Mouse (Mus musculus) stomach, embryonic 15.5 days (tissue): Measurements from ENCODE around the gene Pramel7. TPM values are rescaled to one million over a fixed set of nuclear protein-coding genes. Genes with fewer than 3 reads are reported as not detected.

Experiments used
- ATAC-seq: fragments of 200-750 bp; cut with Nextera tagmentation; 2 replicates; pipeline ENCODE4 v1.8.0; 2017; ENCODE audit warnings: low read depth, moderate number of reproducible peaks, moderate TSS enrichment; ENCODE audit not compliant: insufficient read depth, low FRiP score
- H3K27ac ChIP-seq: fragments of 300-500 bp; sonication (generic); 2 replicates; pipeline ENCODE4 v1.5.1; 2015; ENCODE audit warnings: mild to moderate bottlenecking, inconsistent platforms
- H3K27me3 ChIP-seq: fragments of 300-500 bp; sonication (generic); replicated peaks from 2 replicates; pipeline ENCODE4 v1.6.1; 2015; ENCODE audit warnings: inconsistent platforms
- H3K36me3 ChIP-seq: fragments of 300-500 bp; sonication (generic); 2 replicates; pipeline ENCODE4 v1.6.1; 2015; ENCODE audit warnings: inconsistent platforms
- H3K4me1 ChIP-seq: fragments of 300-500 bp; sonication (generic); 2 replicates; pipeline ENCODE4 v1.6.1; 2015; ENCODE audit warnings: inconsistent platforms
- H3K4me2 ChIP-seq: fragments of 300-500 bp; sonication (generic); 2 replicates; pipeline ENCODE4 v1.6.1; 2015; ENCODE audit warnings: mild to moderate bottlenecking, inconsistent platforms
- H3K4me3 ChIP-seq: fragments of 300-500 bp; sonication (generic); replicated peaks from 2 replicates; pipeline ENCODE4 v1.5.1; 2015; ENCODE audit warnings: inconsistent platforms
- H3K9ac ChIP-seq: fragments of 300-500 bp; sonication (generic); 2 replicates; pipeline ENCODE4 v1.6.1; 2015; ENCODE audit warnings: inconsistent platforms
- H3K9me3 ChIP-seq: fragments of 300-500 bp; sonication (generic); 2 replicates; pipeline ENCODE4 v1.6.1; 2016; ENCODE audit warnings: inconsistent platforms
- WGBS: fragments of 180-500 bp; shearing (Covaris S2); methylation state at CpG from one replicate; pipeline ENCODE4 v1.1.7; 2015; 5-methylcytosine and 5-hydroxymethylcytosine counted together
- polyA plus RNA-seq: library from polyadenylated mRNA; unstranded; fragments of >200 nt; fragmentation: Nextera tagmentation; extraction: Ambion mirVana; gene quantifications from 2 replicates; pipeline ENCODE4 v1.2.1, GENCODE M21; 2015

Gene Pramel7
- polyA plus RNA-seq, 1 experiment from 2014 or later: not detected

DNA sequence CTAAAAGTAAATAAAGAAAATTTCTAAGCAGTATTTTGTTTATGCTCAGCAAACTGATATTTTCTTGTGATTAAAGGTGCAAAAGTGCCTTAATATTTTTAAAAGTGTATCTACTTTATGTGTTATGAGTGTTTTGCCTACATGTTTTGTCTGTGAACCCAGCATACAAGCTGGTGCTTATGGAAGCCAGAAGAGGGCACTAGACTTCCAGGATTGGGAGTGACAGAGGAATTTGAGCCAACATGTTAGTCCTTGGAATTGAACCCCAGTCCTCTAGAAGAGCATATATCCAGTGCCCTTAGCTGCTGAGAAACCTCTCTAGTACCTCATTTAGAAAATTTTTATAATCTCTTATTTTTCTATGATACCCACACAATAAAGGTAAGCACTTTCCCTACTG lies 16.7 kb downstream of the Pramel7 start:
- H3K9ac ChIP-seq: no peak overlapping the region
- H3K4me2 ChIP-seq: no peak overlapping the region
- H3K4me1 ChIP-seq: no peaks in the 10 kb centered on the region
- no peak for ATAC-seq
- H3K4me3 ChIP-seq: no peak overlapping the region
- H3K9me3 ChIP-seq: no peaks in the 10 kb centered on the region
- H3K36me3 ChIP-seq: no peaks in the 10 kb centered on the region
- H3K27ac ChIP-seq: no peak overlapping the region
- no peaks in the 10 kb centered on the region for H3K27me3 ChIP-seq

DNA sequence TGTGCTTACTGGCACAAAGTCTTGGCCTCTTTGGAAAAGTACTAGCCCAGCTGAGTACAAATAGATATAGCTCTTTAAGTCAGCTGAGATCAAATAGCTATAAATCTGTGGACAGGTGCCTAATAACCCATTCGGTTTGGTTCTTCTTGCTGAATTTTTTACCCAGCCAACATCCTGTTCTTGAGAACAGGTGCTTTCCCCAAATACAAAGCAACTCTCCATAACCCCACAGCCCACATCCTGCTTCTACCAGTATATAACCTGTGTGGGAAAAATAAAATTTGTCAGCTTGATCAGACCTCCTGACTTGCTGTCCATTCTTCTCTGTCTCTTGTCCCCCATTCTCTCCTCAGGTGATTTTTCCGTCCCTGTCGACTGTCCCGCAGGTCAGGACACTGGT lies 35.1 kb downstream of the Pramel7 start:
- ATAC-seq: no peak
- WGBS: 89% methylated on average over 4 of the region's 4 CpGs

DNA sequence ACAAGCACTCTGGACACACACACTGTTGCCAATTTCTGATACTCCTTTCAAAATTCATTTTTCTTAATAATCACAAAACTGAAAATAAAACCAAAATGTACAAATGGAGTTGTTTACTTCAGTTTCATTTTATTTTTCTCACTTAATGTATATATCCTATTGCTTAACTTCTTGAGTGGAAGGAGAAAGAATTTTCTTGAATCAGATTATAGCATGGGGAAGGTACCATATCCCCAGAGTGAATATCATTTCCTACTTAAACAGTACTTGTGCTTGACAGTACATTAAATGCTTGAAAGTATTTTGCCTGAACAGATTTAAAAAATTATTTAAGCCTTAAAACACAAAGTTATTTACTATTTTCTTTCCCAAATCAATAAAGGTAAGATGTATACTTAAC lies 43.2 kb downstream of the Pramel7 start, which contains the start of gene Olfr1126:
Gene Olfr1126 (plus strand): TSS at position 301 of the 400 bp plus-strand sequence.
- Histone ChIP-seq H3K36me3 (no peaks in the 10 kb centered on the region), H3K4me3 (no peak within 1 kb of the TSS), H3K9ac (no peak within 1 kb of the TSS), H3K4me2 (no peak within 1 kb of the TSS), H3K27me3 (no peaks in the 10 kb centered on the region), H3K4me1 (no peaks in the 10 kb centered on the region), H3K9me3 (no peaks in the 10 kb centered on the region), H3K27ac (no peak within 1 kb of the TSS)
- ATAC-seq: no peak

More for the DNA sequence above, 35.1 kb downstream of the Pramel7 start:
- Histone ChIP-seq H3K9ac (no peak overlapping the region), H3K27me3 (no peaks in the 10 kb centered on the region), H3K4me3 (no peak overlapping the region), H3K27ac (no peak overlapping the region), H3K36me3 (no peaks in the 10 kb centered on the region), H3K4me2 (no peak overlapping the region), H3K9me3 (no peaks in the 10 kb centered on the region), H3K4me1 (no peaks in the 10 kb centered on the region)

Other genes starting within 250 kb of the Pramel7 start
- gene Olfr1115, start 249.1 kb downstream of the Pramel7 start, polyA plus RNA-seq: not detected in 2 replicates
- gene Olfr1116, start 229.6 kb downstream of the Pramel7 start, polyA plus RNA-seq: not detected in 2 replicates
- not detected in 2 replicates for gene Olfr1118, start 189.5 kb downstream of the Pramel7 start, polyA plus RNA-seq
- gene Olfr1120, start 142.3 kb downstream of the Pramel7 start, polyA plus RNA-seq: not detected in 2 replicates
- gene Olfr1121, start 127.2 kb downstream of the Pramel7 start, polyA plus RNA-seq: not detected in 2 replicates
- not detected in 2 replicates for gene Olfr1122, start 111.2 kb downstream of the Pramel7 start, polyA plus RNA-seq
- not detected in 2 replicates for gene Olfr1123, start 80.5 kb downstream of the Pramel7 start, polyA plus RNA-seq
- gene Olfr1124, start 66.8 kb downstream of the Pramel7 start, polyA plus RNA-seq: 0.06 TPM in 1 of 2 replicates, not detected in the other
- not detected in 2 replicates for gene Olfr1126, start 43.1 kb downstream of the Pramel7 start, polyA plus RNA-seq
- not detected in 2 replicates for gene Pramel6, start 9.5 kb upstream of the Pramel7 start, polyA plus RNA-seq
- not detected in 2 replicates for gene Olfr153, start 34.7 kb upstream of the Pramel7 start, polyA plus RNA-seq
- not detected in 2 replicates for gene Olfr1128, start 48.4 kb upstream of the Pramel7 start, polyA plus RNA-seq
- gene Olfr1129, start 76.8 kb upstream of the Pramel7 start, polyA plus RNA-seq: not detected in 2 replicates
- gene Olfr1130, start 109.1 kb upstream of the Pramel7 start, polyA plus RNA-seq: not detected in 2 replicates
- not detected in 2 replicates for gene Olfr1131, start 130.0 kb upstream of the Pramel7 start, polyA plus RNA-seq
- not detected in 2 replicates for gene Olfr1132, start 140.4 kb upstream of the Pramel7 start, polyA plus RNA-seq
- gene Olfr1133, start 150.3 kb upstream of the Pramel7 start, polyA plus RNA-seq: not detected in 2 replicates
- not detected in 2 replicates for gene Olfr1134, start 161.4 kb upstream of the Pramel7 start, polyA plus RNA-seq
- gene Olfr1135, start 176.6 kb upstream of the Pramel7 start, polyA plus RNA-seq: not detected in 2 replicates
- gene Olfr1136, start 196.9 kb upstream of the Pramel7 start, polyA plus RNA-seq: not detected in 2 replicates
- not detected in 2 replicates for gene Olfr1137, start 216.1 kb upstream of the Pramel7 start, polyA plus RNA-seq
- gene Olfr1138, start 242.9 kb upstream of the Pramel7 start, polyA plus RNA-seq: not detected in 2 replicates
- not detected in 2 replicates for gene Olfr1140, start 246.7 kb upstream of the Pramel7 start, polyA plus RNA-seq